Mouse (Mus musculus) spleen, postnatal 36 days (tissue): ENCODE data around the gene Lep.

Experiments
- DNase-seq, 2 experiments: peaks; one replicate each; pipeline ENCODE4 v3.0.0; 2022; ENCODE audit warnings: low spot score in 2 of 2, mixed read lengths in 1 of 2

The Lep gene

DNA sequence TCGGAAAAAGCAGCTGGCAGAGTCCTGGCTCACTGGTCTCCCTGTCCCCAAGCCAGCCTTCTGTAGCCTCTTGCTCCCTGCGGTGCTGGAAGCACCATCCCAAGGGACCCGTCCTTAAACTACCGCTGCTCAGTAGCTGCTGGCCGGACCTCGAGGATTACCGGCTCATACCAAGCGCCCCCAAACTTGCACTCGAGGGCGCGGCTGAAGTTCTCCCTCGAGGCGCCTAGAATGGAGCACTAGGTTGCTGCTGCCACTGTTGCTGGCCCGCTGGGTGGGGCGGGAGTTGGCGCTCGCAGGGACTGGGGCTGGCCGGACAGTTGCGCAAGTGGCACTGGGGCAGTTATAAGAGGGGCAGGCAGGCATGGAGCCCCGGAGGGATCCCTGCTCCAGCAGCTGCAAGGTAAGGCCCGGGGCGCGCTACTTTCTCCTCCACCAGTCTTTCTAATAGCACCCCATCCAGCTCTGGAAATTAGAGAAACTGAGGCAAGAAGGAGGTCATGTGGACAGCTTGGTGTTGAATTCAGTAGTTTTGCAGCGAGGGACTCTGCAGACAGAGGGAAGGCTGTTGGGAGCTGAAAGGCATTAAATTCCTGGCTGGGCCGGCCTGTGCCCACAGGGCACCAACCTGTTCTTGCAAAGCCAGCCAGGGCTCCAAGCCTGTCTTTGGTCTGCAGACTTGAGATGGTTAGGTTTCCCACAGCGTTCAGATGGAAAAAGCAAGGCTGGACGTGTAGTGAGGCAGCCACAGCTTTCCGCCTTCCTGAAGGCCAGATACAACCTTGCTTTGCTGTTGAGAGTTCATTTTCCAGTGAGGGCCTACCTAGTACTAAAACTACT, at the start of gene Lep:
Lep (plus strand) TSS at position 375 of the 840 bp plus-strand sequence.
- no peak for DNase-seq

DNA sequence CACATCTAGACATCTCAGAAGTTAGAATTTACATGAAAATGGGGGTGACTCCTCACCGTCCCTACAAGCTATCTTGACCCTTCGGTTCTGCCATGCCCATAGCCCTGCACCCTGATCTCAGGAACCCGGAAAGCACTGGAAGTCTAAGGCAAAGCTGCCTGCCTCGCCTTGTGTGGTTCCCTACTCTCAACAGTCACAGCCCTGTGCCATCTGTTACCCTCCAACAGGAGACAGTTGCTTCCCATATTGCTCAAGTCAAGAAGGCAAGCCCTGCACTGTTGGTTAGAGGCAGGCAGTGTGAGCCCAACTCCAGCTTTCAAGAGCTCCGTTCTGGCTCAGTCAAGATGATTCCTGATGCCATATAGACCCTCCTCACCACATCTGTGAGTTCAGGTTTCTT, 48.4 kb upstream of the Lep start:
- no peak for DNase-seq

DNA sequence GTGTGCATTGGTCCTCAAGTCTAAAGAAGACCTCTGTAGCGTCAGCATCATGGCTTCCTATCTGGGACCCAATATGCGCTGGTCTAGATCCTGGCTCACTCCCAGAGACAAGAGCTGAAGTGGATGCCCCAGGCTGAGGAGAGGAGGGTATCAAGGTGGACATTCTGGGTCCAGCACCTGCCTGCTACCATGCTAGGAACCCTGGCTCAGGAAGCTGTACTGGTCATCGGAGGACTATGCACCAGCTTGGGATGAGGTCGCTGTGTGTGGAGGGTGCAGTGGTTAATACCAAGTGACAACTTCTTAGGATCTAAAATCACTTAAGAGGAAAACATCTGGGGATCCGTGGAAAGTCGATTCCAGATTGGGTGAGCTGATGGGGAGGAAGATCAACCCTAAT, 46.8 kb upstream of the Lep start:
- no peak for DNase-seq

- no peak for DNase-seq
Observed at GRCm38 (mm10) chr6:29016891-29017412, 43.1 kb upstream of the Lep start.

GRCm38 (mm10) chr6:29019756-29020720, 40.0 kb upstream of the Lep start:
- no peak for DNase-seq

DNA sequence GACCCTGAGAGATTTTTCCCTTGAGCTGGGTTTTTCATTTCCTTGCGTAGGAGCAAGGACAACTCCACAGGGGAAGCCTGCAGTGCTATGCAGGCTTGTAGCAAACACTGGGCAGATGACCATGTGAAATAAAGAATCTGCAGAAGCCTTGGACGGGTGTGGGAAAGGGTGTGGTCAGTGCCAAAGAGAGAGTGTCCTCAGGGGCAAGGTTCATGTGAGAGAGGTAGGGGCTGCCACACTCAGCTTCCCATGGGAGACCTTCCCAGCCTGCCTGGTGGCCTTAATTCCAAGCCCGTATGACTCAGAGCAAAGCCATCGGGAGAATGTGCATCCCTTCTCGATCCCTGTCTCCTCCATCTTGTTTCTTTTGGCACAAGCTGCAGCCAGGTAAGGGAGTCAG, 39.1 kb upstream of the Lep start:
- DNase-seq: no peak

- DNase-seq: no peak
Observed at GRCm38 (mm10) chr6:29021501-29021900, 38.5 kb upstream of the Lep start.

GRCm38 (mm10) chr6:29022115-29022514, 37.9 kb upstream of the Lep start:
- no peak for DNase-seq

- peak in 1 of 2 experiments; percentile 7 for DNase-seq
Observed at GRCm38 (mm10) chr6:29023206-29023967, 36.6 kb upstream of the Lep start.

- peak; percentile 6 to 38 for DNase-seq
Observed at GRCm38 (mm10) chr6:29024000-29024417, 36.0 kb upstream of the Lep start.

- no peak for DNase-seq
Observed at GRCm38 (mm10) chr6:29025796-29026482, 34.1 kb upstream of the Lep start.

GRCm38 (mm10) chr6:29026766-29027165, 33.3 kb upstream of the Lep start:
- no peak for DNase-seq

GRCm38 (mm10) chr6:29028129-29028528, 31.9 kb upstream of the Lep start:
- no peak for DNase-seq

DNA sequence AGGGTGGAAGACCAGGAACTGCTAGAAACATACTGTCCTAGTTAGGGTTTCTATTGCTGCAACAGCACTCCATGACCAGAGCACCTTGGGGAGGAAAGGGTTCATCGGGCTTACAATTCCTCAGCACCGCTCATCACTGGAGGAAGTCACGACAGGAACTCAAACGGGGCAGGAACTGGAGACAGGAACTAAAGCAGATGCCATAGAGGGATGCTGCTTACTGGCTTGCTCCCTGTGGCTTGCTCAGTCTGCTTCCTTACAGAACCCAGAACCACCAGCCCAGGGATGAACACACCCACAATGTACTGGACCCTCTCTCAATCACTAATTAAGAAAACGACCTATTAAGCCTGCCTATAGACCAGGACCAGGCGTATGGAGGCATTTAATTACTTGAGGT, 30.5 kb upstream of the Lep start:
- DNase-seq: no peak

- no peak for DNase-seq
Observed at GRCm38 (mm10) chr6:29031216-29031615, 28.8 kb upstream of the Lep start.

DNA sequence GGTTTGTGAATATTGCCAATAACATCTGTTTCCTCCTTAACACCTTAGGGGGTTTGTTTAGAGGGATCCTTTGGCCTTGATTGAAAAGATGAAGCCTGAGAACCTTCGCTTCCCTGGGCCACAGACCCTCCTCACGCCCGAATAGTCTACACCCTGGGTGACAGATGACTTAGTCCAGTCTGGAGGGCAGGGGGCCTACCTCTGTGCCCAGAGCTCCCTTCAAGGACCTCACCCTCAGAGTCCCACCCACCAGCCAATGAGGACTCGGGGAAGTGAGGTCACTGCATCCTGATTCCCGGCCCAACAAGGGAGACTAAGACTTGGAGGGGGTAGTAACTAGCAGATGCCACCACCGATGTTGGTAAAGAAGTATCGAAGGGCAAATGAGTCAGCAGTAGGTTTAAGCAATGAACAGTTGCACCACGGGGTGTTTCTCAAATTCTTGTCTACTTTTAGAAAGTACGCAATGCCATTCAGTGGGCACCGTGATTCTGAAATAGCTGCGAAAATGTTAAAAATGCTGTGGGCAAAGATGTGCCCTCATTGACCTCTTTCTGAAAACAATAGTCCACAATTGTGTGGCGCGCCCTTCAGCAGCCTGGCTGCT, 28.2 kb upstream of the Lep start:
- DNase-seq: no peak

GRCm38 (mm10) chr6:29032411-29032810, 27.6 kb upstream of the Lep start:
- no peak for DNase-seq

DNA sequence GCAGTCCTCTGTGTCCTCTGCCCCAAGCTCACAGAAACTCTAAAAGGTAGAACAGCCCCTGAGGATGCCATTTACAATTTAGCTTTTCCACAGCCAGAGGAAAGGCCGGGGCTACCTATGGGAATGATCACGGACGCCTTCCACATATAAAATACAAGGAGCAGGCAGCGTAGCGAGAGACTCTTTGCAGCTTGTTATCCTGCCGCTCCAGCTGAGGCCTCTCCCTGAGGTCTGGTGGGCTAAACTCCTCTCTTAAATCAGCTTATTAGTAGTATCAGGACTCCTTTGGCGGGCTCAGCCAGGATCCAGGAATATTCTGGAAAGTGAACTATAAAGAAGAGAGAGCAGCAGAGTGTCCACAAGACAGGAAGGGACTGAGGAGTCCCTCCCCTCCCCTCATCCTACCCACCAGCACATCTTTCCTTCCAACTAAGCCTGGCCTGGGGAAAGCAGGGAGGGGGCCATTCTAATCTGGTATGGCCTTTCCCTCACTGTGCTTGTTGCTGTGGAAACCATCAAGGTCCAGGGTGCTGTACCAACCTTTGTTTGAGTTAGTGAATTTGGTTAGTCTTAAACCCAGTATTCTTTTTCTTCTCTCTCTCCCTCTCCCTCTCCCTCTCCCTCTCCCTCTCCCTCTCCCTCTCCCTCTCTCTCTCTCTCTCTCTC, 25.9 kb upstream of the Lep start:
- DNase-seq: no peak

- DNase-seq: no peak
Observed at GRCm38 (mm10) chr6:29036698-29037097, 23.3 kb upstream of the Lep start.

GRCm38 (mm10) chr6:29040266-29040665, 19.8 kb upstream of the Lep start:
- no peak for DNase-seq
